Mouse (Mus musculus): ENCODE measurements around the gene Cmtm6.

GRCm38 (mm10) chr9:114747466-114747865 is 16.6 kb downstream of the Cmtm6 start:
- no peak for TF ChIP-seq CTCF (IDR thresholded peaks at IDR 0.05; ENCODE audit: low read depth)
- TF ChIP-seq EP300 (IDR thresholded peaks at IDR 0.05; ENCODE audit: low read depth) = no peak

All from liver, embryonic 14.5 days (tissue).